Mouse (Mus musculus) adrenal gland (tissue): ENCODE measurements around the gene Htra1.

Source experiments
- intact Hi-C: fragments of 180-260 bp; cut with DNase I; formaldehyde crosslinking; loops from one replicate; pipeline ENCODE4 v1.15.1; 2025
- long read RNA-seq, 2 experiments: library from polyadenylated mRNA; unstranded; transcript quantifications; one replicate each; pipeline ENCODE4 v2.0.0; 2020; ENCODE audit warnings: borderline replicate concordance in 1 of 2; ENCODE audit not compliant: insufficient replicate concordance in 1 of 2

Gene Htra1
- long read RNA-seq, experiment 1, transcript Htra1-201 (9 exons, 2,041 nt), result major isoform, 65 of 73 reads
- long read RNA-seq, experiment 1, partial matches to known transcripts, result 7 of 73 reads
- long read RNA-seq, experiment 1, other reads (novel, unspliced or antisense), result 1 of 73 reads
- long read RNA-seq, experiment 2, transcript Htra1-201 (9 exons, 2,041 nt), result major isoform, 99 of 119 reads
- long read RNA-seq, experiment 2, partial matches to known transcripts, result 11 of 119 reads
- long read RNA-seq, experiment 2, other reads (novel, unspliced or antisense), result 8 of 119 reads

GRCm38 (mm10) chr7:130935793-130936471, at the start of gene Htra1:
Gene Htra1 (plus strand): TSS chr7:130936111.
- intact Hi-C loops, result loop anchor here (5.0 kb wide), 1 partner anchor 41 kb away; no protein-coding TSS in a partner anchor

DNA sequence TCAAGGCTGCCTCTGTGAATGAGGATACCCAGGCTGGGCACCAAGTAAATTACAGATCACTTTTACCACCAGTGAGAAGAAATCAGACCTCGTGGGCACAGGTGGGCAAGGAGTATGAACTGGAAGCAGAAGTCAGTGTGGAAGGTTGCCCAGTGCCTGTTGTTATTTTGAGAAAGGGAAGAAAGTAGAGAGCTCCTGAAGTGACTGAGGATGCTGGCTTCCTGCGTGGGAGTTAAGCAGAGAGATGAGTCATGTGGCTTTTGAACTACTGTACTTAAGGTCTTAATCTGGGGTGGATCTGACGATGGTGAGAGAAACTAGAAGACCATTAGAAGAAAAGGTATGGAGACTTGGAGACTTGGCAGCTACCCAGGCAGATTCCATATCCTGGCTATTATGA, 49.7 kb upstream of the Htra1 start:
- intact Hi-C loops, result no loop called here

- intact Hi-C loops, result no loop called here
These were observed 48.0 kb upstream of the Htra1 start for GRCm38 (mm10) chr7:130887946-130888345.

- intact Hi-C loops, result no loop called here
These were observed 45.0 kb upstream of the Htra1 start for GRCm38 (mm10) chr7:130890871-130891270.

DNA sequence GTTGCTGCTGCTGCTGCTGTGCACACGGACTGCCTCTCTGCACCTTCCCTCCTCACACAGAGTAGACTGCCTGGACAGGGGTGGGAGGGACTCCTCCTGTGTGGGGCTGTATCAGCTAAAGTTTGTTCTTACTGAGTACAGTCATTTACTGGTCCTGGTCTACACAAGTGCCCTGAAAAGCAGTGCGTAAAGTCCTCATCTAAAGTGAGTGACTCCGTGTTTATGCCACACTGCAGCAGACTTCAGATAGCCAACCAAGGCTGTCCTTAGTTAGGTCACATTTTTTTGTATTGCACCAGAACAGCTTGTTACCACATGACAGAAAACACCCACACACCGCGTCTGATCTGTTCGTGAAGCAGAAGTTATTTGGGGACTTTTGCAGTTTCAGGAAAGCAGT, 42.9 kb upstream of the Htra1 start:
- intact Hi-C loops, result no loop called here

DNA sequence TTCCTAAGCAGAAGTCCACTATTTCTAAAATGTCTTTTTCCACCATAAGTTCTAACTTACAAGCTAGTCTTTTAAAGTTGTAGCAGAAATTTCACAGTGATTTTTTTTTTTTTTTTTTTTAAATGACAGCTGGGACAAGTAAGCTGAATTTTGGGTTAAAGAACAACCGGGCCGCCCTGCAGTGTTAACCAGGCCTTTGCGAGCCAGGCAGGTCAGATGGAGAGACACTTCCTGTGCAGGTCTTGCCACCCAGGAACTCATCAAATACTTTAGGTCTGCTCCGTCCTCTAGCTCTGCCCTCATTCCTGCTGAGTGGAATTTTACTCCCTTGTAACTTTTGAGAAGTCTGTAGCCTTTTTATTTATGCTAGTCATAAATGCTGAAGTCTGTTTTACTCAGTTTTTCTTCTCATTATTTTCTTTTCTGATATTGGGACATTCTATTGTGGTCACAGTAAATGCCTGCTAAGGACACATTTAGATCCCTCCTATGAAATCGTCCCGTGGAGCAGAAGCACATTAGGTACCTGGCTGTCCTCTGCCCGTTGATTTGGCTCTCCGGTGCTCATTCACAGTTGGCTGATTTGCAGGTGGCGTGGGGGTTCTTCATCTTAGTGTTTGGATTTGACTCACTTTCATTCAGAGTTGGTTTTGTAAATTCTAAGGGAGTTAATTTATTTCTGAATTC, 40.8 kb upstream of the Htra1 start:
- intact Hi-C loops, result no loop called here

DNA sequence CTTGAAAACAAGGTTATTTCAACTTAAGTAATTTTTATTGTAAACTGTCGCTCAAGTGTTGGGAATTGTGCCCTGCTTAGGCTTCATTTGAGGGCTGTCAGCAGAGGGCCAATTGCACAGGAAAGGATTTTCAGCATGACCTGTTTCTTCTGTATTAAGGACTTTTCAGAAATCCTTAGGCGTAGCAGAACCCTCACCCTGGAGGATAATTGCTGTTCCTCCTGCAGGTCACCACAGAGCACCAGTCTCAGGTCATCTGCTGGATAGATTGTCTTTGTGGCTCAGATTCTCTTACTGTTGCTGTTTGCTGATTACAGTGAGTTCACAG, 40.3 kb upstream of the Htra1 start:
- intact Hi-C loops, result no loop called here

DNA sequence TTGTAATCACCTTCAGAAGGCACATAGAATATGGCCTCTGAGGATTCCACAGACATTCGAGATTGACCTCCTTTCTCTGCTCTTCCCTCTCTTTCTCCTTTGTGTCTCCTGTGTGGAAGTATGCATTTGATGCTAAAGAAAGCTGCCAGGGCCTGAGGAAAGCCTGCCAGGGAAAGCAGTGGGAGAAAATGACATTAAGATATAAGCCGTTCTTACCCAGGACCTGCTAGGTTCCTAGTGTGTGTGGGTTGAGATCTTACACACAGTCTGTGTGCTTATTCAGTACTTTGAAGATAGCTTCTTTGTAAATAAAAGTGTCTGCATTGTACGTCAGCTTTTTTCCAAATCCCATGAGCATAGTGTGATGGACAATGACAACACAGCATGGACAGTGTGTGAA, 39.8 kb upstream of the Htra1 start:
- intact Hi-C loops, result no loop called here

DNA sequence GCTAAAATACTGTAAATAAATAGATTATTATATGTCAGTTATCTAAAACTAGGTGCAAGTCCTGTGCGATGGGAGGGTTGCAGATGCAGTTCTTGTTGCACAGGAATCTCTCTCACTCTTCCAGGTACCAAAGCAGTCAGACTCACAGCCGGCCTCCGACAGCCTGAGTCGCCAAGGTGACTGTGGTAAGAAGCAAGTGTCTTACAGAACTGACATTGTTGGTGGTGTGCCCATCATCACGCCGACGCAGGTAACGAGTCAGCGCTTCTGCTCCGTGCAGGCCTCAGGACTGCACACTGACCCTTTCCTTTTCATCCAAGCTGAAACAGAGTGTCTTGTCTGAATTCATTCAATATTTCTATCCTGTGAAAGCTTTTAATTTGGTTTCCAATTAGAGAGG, 38.7 kb upstream of the Htra1 start:
- intact Hi-C loops, result no loop called here

DNA sequence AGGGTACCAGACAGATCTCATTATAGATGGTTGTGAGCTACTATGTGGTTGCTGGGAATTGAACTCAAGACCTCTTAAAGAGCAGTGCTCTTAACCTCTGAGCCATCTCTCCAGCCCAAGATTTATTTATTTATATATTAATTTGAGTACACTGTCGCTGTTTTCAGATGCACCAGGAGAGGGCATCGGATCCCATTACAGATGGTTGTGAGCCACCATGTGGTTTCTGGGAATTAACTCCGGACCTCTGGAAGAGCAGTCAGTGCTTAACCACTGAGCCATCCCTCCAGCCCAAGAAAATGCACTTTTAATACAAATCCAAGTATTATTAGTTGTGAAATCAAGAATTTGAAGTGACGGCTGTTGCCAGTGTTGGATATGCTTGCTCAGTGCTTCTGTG, 37.5 kb upstream of the Htra1 start:
- intact Hi-C loops, result no loop called here

DNA sequence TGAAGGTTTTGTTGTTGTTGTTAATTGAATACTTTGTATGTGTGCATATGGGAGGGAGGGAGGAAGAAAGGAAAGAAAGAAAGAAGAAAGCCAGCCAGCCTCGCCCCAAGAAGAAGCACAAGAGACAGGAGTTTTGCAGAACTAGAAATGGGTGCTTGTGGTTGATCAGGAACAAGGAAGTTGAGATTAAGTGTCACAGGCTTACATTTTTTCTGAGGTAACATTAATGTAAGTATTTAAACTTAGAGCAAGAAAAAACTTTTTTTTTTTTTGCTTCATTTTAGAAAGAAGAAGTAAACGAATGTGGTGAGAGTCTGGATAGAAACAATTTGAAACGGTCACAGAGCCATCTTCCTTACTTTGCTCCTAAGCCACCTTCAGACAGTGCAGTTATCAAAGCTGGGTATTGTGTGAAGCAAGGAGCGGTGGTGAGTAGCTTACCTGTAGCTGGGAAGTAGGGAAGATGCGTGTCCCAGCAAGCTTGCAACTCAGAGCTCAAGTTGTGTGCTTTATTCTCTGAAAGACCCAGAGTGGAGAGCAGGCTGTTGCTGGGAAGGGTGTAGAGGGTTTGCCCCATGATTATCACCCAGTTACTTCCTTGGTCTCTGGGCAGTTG, 35.6 kb upstream of the Htra1 start:
- intact Hi-C loops, result no loop called here

GRCm38 (mm10) chr7:130902929-130903328, 33.0 kb upstream of the Htra1 start:
- intact Hi-C loops, result no loop called here

- intact Hi-C loops, result no loop called here
These were observed 32.3 kb upstream of the Htra1 start for GRCm38 (mm10) chr7:130903505-130904074.

GRCm38 (mm10) chr7:130904571-130905365, 31.1 kb upstream of the Htra1 start:
- intact Hi-C loops, result no loop called here

GRCm38 (mm10) chr7:130910841-130911240, 25.1 kb upstream of the Htra1 start:
- intact Hi-C loops, result no loop called here

- intact Hi-C loops, result loop anchor here (2.0 kb wide), 2 partner anchors 88 to 146 kb away; no protein-coding TSS in a partner anchor
These were observed 21.1 kb upstream of the Htra1 start for GRCm38 (mm10) chr7:130914693-130915363.

- intact Hi-C loops, result no loop called here
These were observed 17.7 kb upstream of the Htra1 start for GRCm38 (mm10) chr7:130918260-130918659.

GRCm38 (mm10) chr7:130922981-130923731, 12.8 kb upstream of the Htra1 start:
- intact Hi-C loops, result no loop called here

DNA sequence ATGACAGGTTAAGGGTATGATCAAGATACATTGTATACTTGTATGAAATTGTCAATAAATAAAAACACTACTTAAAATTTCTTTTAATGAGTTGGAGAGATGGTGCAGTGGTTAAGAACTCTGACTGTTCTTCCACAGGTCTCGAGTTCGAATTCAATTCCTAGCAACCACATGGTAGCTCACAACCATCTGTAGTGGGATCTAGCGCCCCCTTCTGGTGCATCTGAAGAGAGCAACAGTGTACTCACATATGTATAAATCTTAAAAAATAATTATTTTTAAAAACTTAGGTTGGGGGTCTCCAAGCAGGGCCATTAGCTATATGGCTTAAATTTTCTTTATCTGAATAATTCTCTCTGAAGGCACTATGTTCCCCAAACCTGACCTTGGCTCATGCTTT, 5.5 kb upstream of the Htra1 start:
- intact Hi-C loops, result no loop called here

GRCm38 (mm10) chr7:130932921-130933320, 3.0 kb upstream of the Htra1 start:
- intact Hi-C loops, result no loop called here
